Mouse (Mus musculus) heart, embryonic 12.5 days (tissue): ENCODE measurements around the gene Lyve1. TPM values are rescaled to one million over a fixed set of nuclear protein-coding genes. Genes with fewer than 3 reads are reported as not detected.
"Not testable (repeated sequence)": the region's sequence is repeated elsewhere in the genome, so short reads cannot be mapped to it uniquely, and the experiment has no call there.

Experiments
- ATAC-seq: fragments of 200-750 bp; cut with Nextera tagmentation; 2 replicates; pipeline ENCODE4 v1.8.0; 2017; ENCODE audit warnings: moderate TSS enrichment, moderate library complexity; ENCODE audit not compliant: insufficient number of reproducible peaks, low FRiP score
- H3K27ac ChIP-seq: fragments of 300-500 bp; sonication (generic); 2 replicates; pipeline ENCODE4 v1.5.1; 2016; ENCODE audit warnings: mild to moderate bottlenecking, moderate library complexity; ENCODE audit not compliant: poor library complexity, severe bottlenecking
- H3K27me3 ChIP-seq: fragments of 300-500 bp; sonication (generic); replicated peaks from 2 replicates; pipeline ENCODE4 v1.6.1; 2016; ENCODE audit warnings: mild to moderate bottlenecking, moderate library complexity
- H3K36me3 ChIP-seq: fragments of 300-500 bp; sonication (generic); 2 replicates; pipeline ENCODE4 v1.6.1; 2016; ENCODE audit warnings: mild to moderate bottlenecking, moderate library complexity
- H3K4me1 ChIP-seq: fragments of 300-500 bp; sonication (generic); replicated peaks from 2 replicates; pipeline ENCODE4 v1.6.1; 2016; ENCODE audit warnings: mild to moderate bottlenecking
- H3K4me2 ChIP-seq: fragments of 300-500 bp; sonication (generic); 2 replicates; pipeline ENCODE4 v1.6.1; 2016; ENCODE audit warnings: mild to moderate bottlenecking, moderate library complexity
- H3K4me3 ChIP-seq: fragments of 300-500 bp; sonication (generic); 2 replicates; pipeline ENCODE4 v1.5.1; 2016; ENCODE audit warnings: mild to moderate bottlenecking
- H3K9ac ChIP-seq: fragments of 300-500 bp; sonication (generic); 2 replicates; pipeline ENCODE4 v1.6.1; 2016; ENCODE audit warnings: mild to moderate bottlenecking, moderate library complexity
- H3K9me3 ChIP-seq: fragments of 300-500 bp; sonication (generic); replicated peaks from 2 replicates; pipeline ENCODE4 v1.6.1; 2016; ENCODE audit warnings: mild to moderate bottlenecking, moderate library complexity
- WGBS: fragments of 180-500 bp; shearing (Covaris S2); methylation state at CpG from one replicate; pipeline ENCODE4 v1.1.7; 2016; 5-methylcytosine and 5-hydroxymethylcytosine counted together
- polyA plus RNA-seq: library from polyadenylated mRNA; unstranded; fragments of >200 nt; fragmentation: Nextera tagmentation; extraction: Ambion mirVana; gene quantifications from 2 replicates; pipeline ENCODE4 v1.2.1, GENCODE M21; 2016

Lyve1 gene
- polyA plus RNA-seq: 3.2 and 3.6 TPM in 2 replicates

DNA sequence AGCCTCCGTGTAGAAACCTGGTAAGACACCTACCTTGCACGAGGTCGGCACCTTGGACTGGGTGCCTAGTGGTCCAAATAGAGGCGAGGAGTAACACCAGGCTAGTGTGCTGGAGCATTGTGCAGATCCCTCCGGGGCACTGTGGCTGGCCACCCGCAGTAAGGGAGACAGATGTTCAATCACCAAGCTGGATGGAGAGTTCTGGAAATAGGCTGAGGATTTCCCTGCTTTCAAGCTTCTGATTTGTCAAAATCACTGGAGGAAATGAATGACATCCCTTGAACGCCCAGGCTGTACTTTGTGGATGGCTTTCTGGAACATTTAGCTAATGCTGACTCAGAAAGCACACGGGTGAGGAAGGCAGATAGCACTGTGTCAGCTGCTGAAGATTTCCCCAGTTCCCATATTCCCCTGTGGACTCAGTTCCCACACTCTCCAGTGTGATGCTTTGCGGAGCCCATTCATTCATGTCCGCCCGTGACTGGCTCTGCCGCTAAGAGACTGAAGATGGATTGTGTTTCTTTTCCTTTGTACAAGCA is at the start of gene Lyve1:
TSS of gene Lyve1 (minus strand) at position 489 of the 539 bp plus-strand sequence.
- WGBS: 69% methylated on average over 12 of the region's 12 CpGs
- H3K4me2 ChIP-seq: no peak within 1 kb of the TSS

DNA sequence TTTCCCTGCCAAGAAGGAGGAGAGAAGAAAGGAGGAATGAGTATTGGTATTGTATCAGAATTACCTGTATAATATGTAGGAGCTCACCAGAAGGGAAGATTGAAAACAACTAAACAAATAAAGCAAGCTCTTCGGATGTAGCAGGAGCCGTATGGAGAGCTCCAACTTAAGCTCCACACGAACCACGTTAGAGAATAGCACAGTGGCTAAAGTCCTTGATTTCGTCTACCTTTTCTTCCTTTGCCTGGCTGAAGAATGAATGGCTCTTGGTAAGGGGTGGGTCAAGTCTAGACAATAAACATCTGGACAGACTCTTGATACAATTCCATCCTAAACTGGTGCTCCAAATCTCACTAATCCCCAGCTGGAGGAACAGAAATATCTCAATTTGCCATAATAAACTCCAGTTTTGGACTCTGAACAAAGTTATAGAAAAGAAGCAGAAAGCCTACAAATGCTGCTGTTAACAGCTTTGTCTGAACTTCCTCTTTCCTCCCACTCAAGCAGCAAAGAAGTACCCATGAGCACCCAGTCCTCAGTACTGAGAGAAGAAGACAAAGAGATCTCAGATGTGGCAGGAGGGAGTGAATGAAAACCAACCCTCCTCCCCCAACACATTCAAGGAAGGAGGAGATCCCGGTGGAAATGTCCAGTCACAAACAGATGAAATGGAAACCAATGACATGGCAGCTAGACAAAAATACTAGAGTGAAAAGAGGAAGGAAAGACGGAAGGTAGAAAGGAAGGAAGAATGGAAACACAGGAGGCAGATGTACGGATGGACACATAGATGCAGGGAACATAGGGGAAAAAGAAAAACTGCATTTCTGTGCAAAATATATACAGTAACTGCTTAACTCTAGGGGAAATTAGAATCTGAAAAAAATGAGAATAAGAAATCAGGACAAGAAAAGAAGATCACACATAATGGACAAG is 45.4 kb upstream of the Lyve1 start:
- H3K9me3 ChIP-seq: no peaks in the 10 kb centered on the region
- H3K4me3 ChIP-seq: no peak overlapping the region
- peaks cover 8% of the 10 kb centered on the region for H3K4me1 ChIP-seq
- no peaks in the 10 kb centered on the region for H3K27me3 ChIP-seq
- no peak overlapping the region for H3K27ac ChIP-seq
- no peaks in the 10 kb centered on the region for H3K36me3 ChIP-seq
- no peak overlapping the region for H3K9ac ChIP-seq
- ATAC-seq: no peak
- H3K4me2 ChIP-seq: no peak overlapping the region
- 75% methylated on average over 8 of the region's 8 CpGs for WGBS

More for the DNA sequence above, at the start of gene Lyve1:
- Histone ChIP-seq H3K27me3 (no peaks in the 10 kb centered on the region), H3K4me1 (peaks cover 8% of the 10 kb centered on the region), H3K9ac (no peak within 1 kb of the TSS), H3K4me3 (no peak within 1 kb of the TSS), H3K27ac (no peak within 1 kb of the TSS), H3K9me3 (0 out of 2 replicates have a peak, but pooled peaks cover 3% of the 10 kb centered on the region), H3K36me3 (no peaks in the 10 kb centered on the region)
- no peak for ATAC-seq

DNA sequence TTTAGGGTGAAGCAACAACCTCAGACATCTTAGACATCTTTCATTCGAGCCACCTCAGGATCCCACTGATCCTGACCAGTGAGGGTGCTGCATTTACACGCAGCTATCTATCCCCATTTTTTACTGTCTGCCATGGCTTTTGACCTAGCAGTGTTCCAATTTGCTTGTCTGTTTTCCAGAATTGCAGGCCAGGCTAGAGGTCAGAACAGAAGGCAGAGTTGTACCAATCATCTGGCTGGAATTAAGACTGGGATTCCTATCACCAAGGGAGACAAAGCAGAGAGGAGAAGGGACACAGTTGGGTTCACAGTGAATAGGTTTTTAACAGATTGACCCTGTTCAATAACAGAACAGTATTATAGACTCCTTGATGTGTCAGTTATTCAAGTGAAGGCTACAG is 43.5 kb upstream of the Lyve1 start:
- no peak overlapping the region for H3K4me3 ChIP-seq
- no peaks in the 10 kb centered on the region for H3K9me3 ChIP-seq
- peaks cover 16% of the 10 kb centered on the region for H3K4me1 ChIP-seq
- H3K27me3 ChIP-seq: no peaks in the 10 kb centered on the region
- no peak for ATAC-seq
- no peak overlapping the region for H3K4me2 ChIP-seq
- 81% methylated on average over 2 of the region's 2 CpGs for WGBS
- H3K9ac ChIP-seq: no peak overlapping the region
- H3K36me3 ChIP-seq: no peaks in the 10 kb centered on the region
- H3K27ac ChIP-seq: no peak overlapping the region

DNA sequence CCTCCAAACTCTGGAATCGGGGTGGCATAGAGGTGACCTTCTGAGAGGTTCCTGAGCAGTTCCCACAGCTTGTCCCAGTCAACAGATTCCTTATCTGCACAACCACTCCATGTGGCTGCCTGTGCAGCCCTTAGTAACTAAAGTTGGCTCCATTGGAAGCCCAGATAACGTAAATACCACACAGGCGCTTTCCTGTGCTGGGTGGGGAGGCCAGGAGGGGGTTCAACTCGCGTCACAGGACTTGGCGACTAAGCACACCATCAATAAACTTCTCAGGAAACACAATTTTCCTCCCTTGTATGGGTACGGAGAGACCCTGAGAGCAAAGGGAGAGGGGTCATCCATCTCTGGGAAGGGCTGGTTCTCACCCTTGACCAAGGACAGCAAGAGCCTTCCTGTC is 40.2 kb upstream of the Lyve1 start:
- Histone ChIP-seq H3K4me3 (no peak overlapping the region), H3K27me3 (no peaks in the 10 kb centered on the region), H3K9ac (no peak overlapping the region), H3K4me2 (peak overlapping the region; percentile 24; the same call in 1 of the 2 replicates), H3K27ac (peak overlapping the region; percentile 85), H3K9me3 (no peaks in the 10 kb centered on the region), H3K4me1 (peaks cover 16% of the 10 kb centered on the region), H3K36me3 (no peaks in the 10 kb centered on the region)
- 4% methylated on average over 7 of the region's 7 CpGs for WGBS
- peak; percentile 86 for ATAC-seq

DNA sequence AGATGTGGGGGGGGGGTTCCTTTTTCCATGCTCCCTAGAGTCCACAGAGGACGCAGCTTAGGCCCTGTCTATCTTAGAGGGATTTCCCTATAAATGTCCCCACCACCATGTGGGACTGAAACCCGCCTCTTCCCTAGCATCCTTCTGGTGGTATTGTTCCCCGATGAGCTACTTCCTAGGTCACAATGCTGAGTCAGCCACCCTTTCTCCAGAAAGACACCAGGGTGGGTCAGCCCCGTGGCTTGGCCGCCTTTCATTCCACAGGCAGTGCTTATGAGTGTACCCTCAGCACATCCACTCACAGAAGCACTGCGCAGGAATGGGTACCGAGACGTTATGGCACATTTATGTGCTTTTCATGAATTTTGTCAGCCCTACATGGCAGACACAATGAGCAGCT is 34.2 kb upstream of the Lyve1 start:
- Histone ChIP-seq H3K4me1 (peaks cover 21% of the 10 kb centered on the region), H3K4me2 (no peak overlapping the region), H3K27ac (no peak overlapping the region), H3K27me3 (no peaks in the 10 kb centered on the region), H3K9ac (no peak overlapping the region), H3K36me3 (no peaks in the 10 kb centered on the region), H3K9me3 (no peaks in the 10 kb centered on the region), H3K4me3 (no peak overlapping the region)
- WGBS: 86% methylated on average over 8 of the region's 8 CpGs
- no peak for ATAC-seq

DNA sequence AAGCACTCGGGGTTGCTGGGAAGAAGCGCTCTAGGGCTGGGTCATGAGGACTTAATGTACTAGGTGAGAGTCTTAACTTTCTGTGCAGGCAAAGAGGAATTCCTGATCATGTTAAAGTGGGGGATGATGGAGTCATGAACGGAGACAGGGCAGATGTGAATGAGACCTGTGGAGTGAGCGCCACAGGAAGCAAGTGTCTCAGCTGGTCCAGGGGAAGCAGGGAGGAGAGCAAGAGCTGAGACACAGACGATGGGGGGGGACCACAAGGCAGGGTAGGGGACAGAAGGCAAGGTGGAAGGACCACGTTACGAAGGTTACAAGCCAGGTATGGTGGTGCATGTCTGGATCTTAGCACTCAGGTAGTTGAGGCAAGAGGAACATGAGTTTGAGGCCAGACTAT is 33.4 kb upstream of the Lyve1 start:
- H3K36me3 ChIP-seq: no peaks in the 10 kb centered on the region
- H3K27ac ChIP-seq: no peak overlapping the region
- no peak overlapping the region for H3K9ac ChIP-seq
- H3K27me3 ChIP-seq: no peaks in the 10 kb centered on the region
- no peak overlapping the region for H3K4me2 ChIP-seq
- 88% methylated on average over 7 of the region's 7 CpGs for WGBS
- peaks cover 23% of the 10 kb centered on the region for H3K4me1 ChIP-seq
- no peak for ATAC-seq
- H3K9me3 ChIP-seq: no peaks in the 10 kb centered on the region
- H3K4me3 ChIP-seq: no peak overlapping the region

DNA sequence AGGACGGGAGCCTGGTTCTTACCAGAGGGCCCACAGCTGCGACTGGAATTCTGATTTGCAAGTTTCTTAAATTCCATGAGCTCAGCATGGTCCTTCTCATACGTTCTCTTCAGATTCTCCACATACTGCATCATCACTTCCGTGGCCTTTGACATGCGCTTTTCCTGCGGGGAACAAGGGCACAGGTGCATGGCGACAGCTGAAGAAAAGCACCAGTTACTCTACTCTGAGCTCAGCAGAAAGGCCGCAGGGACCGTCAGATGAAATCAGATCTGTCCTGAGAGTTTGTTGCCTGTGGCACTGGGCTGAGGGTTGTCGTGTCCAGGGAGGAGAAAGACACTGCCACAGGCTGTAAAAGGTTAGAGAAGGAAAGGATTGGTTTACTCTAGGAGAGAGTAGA is 32.7 kb upstream of the Lyve1 start:
- H3K4me1 ChIP-seq: peaks cover 25% of the 10 kb centered on the region
- not testable (repeated sequence) for ATAC-seq, H3K9me3 ChIP-seq, H3K9ac ChIP-seq, H3K27ac ChIP-seq, H3K36me3 ChIP-seq, H3K27me3 ChIP-seq, H3K4me2 ChIP-seq, H3K4me3 ChIP-seq
- whole genome bisulfite sequencing: 76% methylated on average over 10 of the region's 10 CpGs

DNA sequence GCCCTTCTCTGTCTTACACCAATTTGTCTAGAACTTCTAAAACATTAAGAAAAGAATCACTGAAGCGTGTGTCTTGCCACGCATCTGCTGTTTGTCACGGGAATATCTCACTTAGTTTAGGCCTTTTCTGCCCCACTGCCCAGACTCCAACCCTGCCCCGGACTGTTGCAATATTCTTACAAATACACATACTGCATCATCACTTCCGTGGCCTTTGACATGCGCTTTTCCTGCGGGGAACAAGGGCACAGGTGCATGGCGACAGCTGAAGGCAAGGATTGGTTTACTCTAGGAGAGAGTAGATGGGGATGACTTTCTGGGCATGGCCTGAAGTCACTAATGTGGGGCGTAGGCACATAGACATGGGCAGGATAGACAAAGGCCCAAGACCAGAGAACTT is 31.6 kb upstream of the Lyve1 start:
- Histone ChIP-seq H3K4me2 (no peak overlapping the region), H3K9ac (no peak overlapping the region), H3K36me3 (no peaks in the 10 kb centered on the region), H3K4me1 (peaks cover 25% of the 10 kb centered on the region), H3K4me3 (no peak overlapping the region), H3K27ac (peak overlapping the region; percentile 67), H3K27me3 (no peaks in the 10 kb centered on the region), H3K9me3 (no peaks in the 10 kb centered on the region)
- no peak for ATAC-seq
- WGBS: 92% methylated on average over 9 of the region's 9 CpGs

DNA sequence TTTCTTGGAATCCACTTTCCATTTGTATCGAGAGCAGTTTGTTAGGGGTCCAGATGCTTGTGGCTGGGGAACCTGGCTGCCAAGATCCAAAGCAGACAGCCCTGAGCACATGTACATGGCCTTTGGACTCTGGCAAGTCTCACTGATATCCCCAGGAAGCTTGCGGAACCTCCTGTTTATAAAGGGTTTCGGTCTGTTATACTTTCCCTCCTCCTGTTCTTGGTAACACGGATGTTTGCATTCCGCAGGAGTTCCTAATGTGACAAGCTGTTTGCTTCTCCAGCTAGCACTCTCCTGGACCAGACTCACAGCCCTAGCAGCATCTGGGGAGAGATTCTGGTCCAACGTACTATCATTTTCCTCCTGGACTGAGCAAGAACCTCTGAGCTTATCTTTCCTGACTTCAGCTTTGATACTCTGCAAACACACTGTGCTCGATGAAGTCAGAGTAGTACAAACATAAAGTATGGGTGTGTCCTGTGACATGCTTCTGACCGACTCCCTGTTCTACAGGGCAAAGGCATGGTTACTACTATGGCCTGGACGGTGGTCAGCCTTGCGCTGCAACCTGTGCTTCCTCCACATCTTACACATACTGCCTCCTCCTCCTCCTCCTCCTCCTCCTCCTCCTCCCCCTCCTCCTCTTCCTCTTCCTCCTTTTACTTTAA is 31.0 kb upstream of the Lyve1 start:
- Histone ChIP-seq H3K36me3 (no peaks in the 10 kb centered on the region), H3K9ac (no peak overlapping the region), H3K27ac (peak overlapping the region; percentile 67), H3K9me3 (no peaks in the 10 kb centered on the region), H3K27me3 (no peaks in the 10 kb centered on the region), H3K4me1 (peaks cover 25% of the 10 kb centered on the region), H3K4me2 (no peak overlapping the region), H3K4me3 (no peak overlapping the region)
- ATAC-seq: peak; percentile 82
- WGBS: 51% methylated on average over 10 of the region's 10 CpGs

DNA sequence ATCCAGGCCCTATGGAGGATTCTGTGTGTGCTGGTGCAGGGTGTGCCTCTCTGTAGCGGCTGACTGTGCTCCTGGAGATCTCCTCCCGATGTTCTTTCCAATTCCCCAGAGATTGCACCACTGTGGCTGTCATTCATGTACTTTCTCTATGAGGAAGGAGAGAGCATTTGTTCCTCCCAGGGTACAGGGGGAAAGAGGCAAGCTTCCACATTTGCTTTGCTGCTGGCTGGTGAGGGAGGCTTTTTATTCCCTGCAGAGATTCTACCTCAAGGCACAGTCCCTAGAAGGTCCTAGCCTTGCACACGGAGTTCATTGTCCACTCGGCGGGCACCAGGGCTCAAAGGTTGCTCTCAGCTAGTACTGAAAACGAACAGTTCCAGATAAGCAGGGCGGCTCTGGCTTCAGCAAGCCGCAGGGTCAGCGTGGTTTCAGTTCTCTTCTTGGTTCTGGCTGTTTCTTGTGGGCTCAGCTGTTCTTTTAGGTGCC is 28.5 kb upstream of the Lyve1 start:
- no peaks in the 10 kb centered on the region for H3K27me3 ChIP-seq
- no peak overlapping the region for H3K4me3 ChIP-seq
- H3K4me1 ChIP-seq: peaks cover 25% of the 10 kb centered on the region
- 32% methylated on average over 9 of the region's 9 CpGs for WGBS
- no peaks in the 10 kb centered on the region for H3K36me3 ChIP-seq
- ATAC-seq: no peak
- peak overlapping the region; percentile 33 for H3K4me2 ChIP-seq
- H3K27ac ChIP-seq: no peak overlapping the region
- no peak overlapping the region for H3K9ac ChIP-seq
- H3K9me3 ChIP-seq: no peaks in the 10 kb centered on the region

DNA sequence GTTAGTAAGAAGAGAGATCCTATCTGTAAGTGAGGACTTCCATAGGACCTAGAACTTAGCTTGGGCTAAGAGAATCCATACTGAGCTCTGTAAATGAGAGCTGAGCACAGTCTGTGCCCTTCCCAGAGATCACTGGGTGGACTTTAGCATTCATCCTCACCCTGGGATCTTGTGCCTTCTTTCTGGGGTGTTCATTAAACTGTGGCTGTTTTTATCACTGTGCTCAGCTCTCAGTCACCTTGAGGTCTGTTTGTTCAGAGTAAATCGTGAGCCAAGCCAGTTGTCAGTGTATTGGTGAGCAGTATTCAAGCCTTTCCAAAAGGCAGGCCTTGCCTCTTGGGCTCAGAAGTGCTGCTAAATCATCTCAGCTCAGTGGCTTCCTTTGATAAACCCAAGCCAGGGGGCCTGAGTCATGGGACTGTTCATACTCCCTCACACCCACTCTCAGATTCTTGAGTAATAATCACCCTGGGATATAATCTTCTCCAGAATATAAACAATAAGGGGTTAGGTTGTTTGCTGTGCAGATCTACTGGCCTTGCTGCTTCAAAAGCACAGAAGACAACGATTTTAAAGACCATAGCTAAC is 18.8 kb upstream of the Lyve1 start:
- no peaks in the 10 kb centered on the region for H3K9me3 ChIP-seq
- no peak overlapping the region for H3K9ac ChIP-seq
- no peaks in the 10 kb centered on the region for H3K27me3 ChIP-seq
- no peak for ATAC-seq
- peaks cover 13% of the 10 kb centered on the region for H3K4me1 ChIP-seq
- no peak overlapping the region for H3K27ac ChIP-seq
- H3K4me3 ChIP-seq: no peak overlapping the region
- no peaks in the 10 kb centered on the region for H3K36me3 ChIP-seq
- WGBS: 78% methylated on average over 2 of the region's 2 CpGs
- no peak overlapping the region for H3K4me2 ChIP-seq
